Mouse (Mus musculus) hindbrain, embryonic 14.5 days (tissue): ENCODE data around the gene Brd7. TPM values are rescaled to one million over a fixed set of nuclear protein-coding genes. Genes with fewer than 3 reads are reported as not detected.
A peak's percentile ranks its signal among the peaks of the same experiment; 100 is the strongest.

Source experiments
- ATAC-seq: fragments of 200-750 bp; cut with Nextera tagmentation; 2 replicates; pipeline ENCODE4 v1.8.0; 2017; ENCODE audit warnings: moderate number of reproducible peaks, mild to moderate bottlenecking, moderate TSS enrichment, moderate library complexity; ENCODE audit not compliant: low FRiP score
- DNase-seq: peaks from one replicate; pipeline ENCODE4 v3.0.0-alpha.2; 2015; ENCODE audit warnings: low spot score
- H3K27ac ChIP-seq: fragments of 300-500 bp; sonication (generic); 2 replicates; pipeline ENCODE4 v1.5.1; 2014; ENCODE audit warnings: mild to moderate bottlenecking, moderate library complexity
- H3K27me3 ChIP-seq: fragments of 300-500 bp; sonication (generic); 2 replicates; pipeline ENCODE4 v1.6.1; 2014; ENCODE audit warnings: mild to moderate bottlenecking, low read length, mixed read lengths; ENCODE audit not compliant: control insufficient read depth, insufficient read depth
- H3K36me3 ChIP-seq: fragments of 300-500 bp; sonication (generic); replicated peaks from 2 replicates; pipeline ENCODE4 v1.6.1; 2014; ENCODE audit not compliant: control insufficient read depth, insufficient read depth
- H3K4me1 ChIP-seq: fragments of 300-500 bp; sonication (generic); replicated peaks from 2 replicates; pipeline ENCODE4 v1.6.1; 2014; ENCODE audit warnings: antibody characterized with exemption, low read length, mixed read lengths; ENCODE audit not compliant: control insufficient read depth, insufficient read depth
- H3K4me2 ChIP-seq: fragments of 300-500 bp; sonication (generic); replicated peaks from 2 replicates; pipeline ENCODE4 v1.6.1; 2014; ENCODE audit warnings: mild to moderate bottlenecking, moderate library complexity
- H3K4me3 ChIP-seq: fragments of 300-500 bp; sonication (generic); replicated peaks from 2 replicates; pipeline ENCODE4 v1.5.1; 2014; ENCODE audit warnings: mild to moderate bottlenecking, low read length
- H3K9ac ChIP-seq: fragments of 300-500 bp; sonication (generic); 2 replicates; pipeline ENCODE4 v1.6.1; 2014
- H3K9me3 ChIP-seq: fragments of 300-500 bp; sonication (generic); 2 replicates; pipeline ENCODE4 v1.6.1; 2016; ENCODE audit warnings: low read length; ENCODE audit not compliant: control insufficient read depth
- WGBS: fragments of 180-500 bp; shearing (Covaris S2); extraction: QIAGEN DNeasy Blood & Tissue Kit; methylation state at CpG from one replicate; pipeline ENCODE4 v1.1.7; 2014; 5-methylcytosine and 5-hydroxymethylcytosine counted together
- polyA plus RNA-seq: library from polyadenylated mRNA; unstranded; fragments of >200 nt; fragmentation: Nextera tagmentation; extraction: Ambion mirVana; gene quantifications from 2 replicates; pipeline ENCODE4 v1.2.1, GENCODE M21; 2014

Brd7 gene
- polyA plus RNA-seq, 1 experiment from 2014 or later = 63.9 TPM

- Histone ChIP-seq H3K36me3 (no peaks in the 10 kb centered on the region), H3K27me3 (no peaks in the 10 kb centered on the region), H3K4me3 (no peak overlapping the region), H3K4me2 (no peak overlapping the region), H3K9ac (no peak overlapping the region), H3K4me1 (no peaks in the 10 kb centered on the region), H3K9me3 (no peaks in the 10 kb centered on the region), H3K27ac (no peak overlapping the region)
- no peak for ATAC-seq
- DNase-seq = no peak
- WGBS = 90% methylated on average over 4 of the region's 4 CpGs
Observed at GRCm38 (mm10) chr8:88307736-88308135, 54.3 kb downstream of the Brd7 start.

GRCm38 (mm10) chr8:88306511-88306910 is 55.5 kb downstream of the Brd7 start:
- H3K4me2 ChIP-seq = no peak overlapping the region
- no peaks in the 10 kb centered on the region for H3K9me3 ChIP-seq
- DNase-seq (no peak), ATAC-seq (no peak)
- no peaks in the 10 kb centered on the region for H3K36me3 ChIP-seq
- no peak overlapping the region for H3K27ac ChIP-seq
- 64% methylated on average over 14 of the region's 14 CpGs for WGBS
- no peaks in the 10 kb centered on the region for H3K27me3 ChIP-seq
- no peak overlapping the region for H3K9ac ChIP-seq
- no peak overlapping the region for H3K4me3 ChIP-seq
- H3K4me1 ChIP-seq = peaks cover 6% of the 10 kb centered on the region; the same call in 1 of the 2 replicates

- H3K4me2 ChIP-seq = no peak overlapping the region
- H3K4me3 ChIP-seq = no peak overlapping the region
- no peaks in the 10 kb centered on the region for H3K27me3 ChIP-seq
- no peaks in the 10 kb centered on the region for H3K9me3 ChIP-seq
- no peaks in the 10 kb centered on the region for H3K36me3 ChIP-seq
- 91% methylated on average over 4 of the region's 4 CpGs for WGBS
- ATAC-seq = no peak
- no peak overlapping the region for H3K27ac ChIP-seq
- no peak for DNase-seq
- H3K4me1 ChIP-seq = peaks cover 6% of the 10 kb centered on the region; the same call in 1 of the 2 replicates
- H3K9ac ChIP-seq = no peak overlapping the region
Observed at GRCm38 (mm10) chr8:88305814-88306213, 56.2 kb downstream of the Brd7 start.

- DNase-seq (no peak), ATAC-seq (peak; percentile 57; the same call in 1 of the 2 replicates)
- Histone ChIP-seq H3K9ac (no peak overlapping the region), H3K36me3 (no peaks in the 10 kb centered on the region), H3K4me1 (peaks cover 6% of the 10 kb centered on the region; the same call in 1 of the 2 replicates), H3K4me2 (no peak overlapping the region), H3K4me3 (no peak overlapping the region), H3K27ac (no peak overlapping the region), H3K9me3 (no peaks in the 10 kb centered on the region), H3K27me3 (no peaks in the 10 kb centered on the region)
- 46% methylated on average over 15 of the region's 15 CpGs for WGBS
Observed at GRCm38 (mm10) chr8:88301589-88302437, 60.2 kb downstream of the Brd7 start.

GRCm38 (mm10) chr8:88299907-88300603 is 61.9 kb downstream of the Brd7 start:
- no peak overlapping the region for H3K27ac ChIP-seq
- H3K9ac ChIP-seq = no peak overlapping the region
- H3K9me3 ChIP-seq = no peaks in the 10 kb centered on the region
- no peaks in the 10 kb centered on the region for H3K27me3 ChIP-seq
- H3K36me3 ChIP-seq = no peaks in the 10 kb centered on the region
- ATAC-seq (no peak), DNase-seq (no peak)
- H3K4me2 ChIP-seq = no peak overlapping the region
- no peak overlapping the region for H3K4me3 ChIP-seq
- 81% methylated on average over 10 of the region's 10 CpGs for WGBS
- peaks cover 6% of the 10 kb centered on the region; the same call in 1 of the 2 replicates for H3K4me1 ChIP-seq

GRCm38 (mm10) chr8:88298733-88299103 is 63.3 kb downstream of the Brd7 start:
- H3K27me3 ChIP-seq = no peaks in the 10 kb centered on the region
- H3K4me2 ChIP-seq = no peak overlapping the region
- no peaks in the 10 kb centered on the region for H3K36me3 ChIP-seq
- 88% methylated on average over 10 of the region's 10 CpGs for WGBS
- ATAC-seq = no peak
- H3K9me3 ChIP-seq = no peaks in the 10 kb centered on the region
- no peak overlapping the region for H3K27ac ChIP-seq
- H3K4me3 ChIP-seq = no peak overlapping the region
- DNase-seq = no peak
- peaks cover 6% of the 10 kb centered on the region; the same call in 1 of the 2 replicates for H3K4me1 ChIP-seq
- H3K9ac ChIP-seq = no peak overlapping the region

GRCm38 (mm10) chr8:88297976-88298732 is 63.8 kb downstream of the Brd7 start:
- no peak for ATAC-seq
- H3K36me3 ChIP-seq = no peaks in the 10 kb centered on the region

GRCm38 (mm10) chr8:88294977-88295376 is 67.0 kb downstream of the Brd7 start:
- H3K36me3 ChIP-seq = no peaks in the 10 kb centered on the region
- H3K9me3 ChIP-seq = no peaks in the 10 kb centered on the region
- H3K4me1 ChIP-seq = no peaks in the 10 kb centered on the region
- ATAC-seq (no peak), DNase-seq (no peak)
- WGBS = 95% methylated on average over 2 of the region's 2 CpGs
- no peak overlapping the region for H3K9ac ChIP-seq
- H3K27me3 ChIP-seq = no peaks in the 10 kb centered on the region
- H3K27ac ChIP-seq = no peak overlapping the region
- no peak overlapping the region for H3K4me3 ChIP-seq
- H3K4me2 ChIP-seq = no peak overlapping the region

More at GRCm38 (mm10) chr8:88297976-88298732, 63.8 kb downstream of the Brd7 start:
- 66% methylated on average over 12 of the region's 12 CpGs for WGBS
- H3K9ac ChIP-seq = no peak overlapping the region
- H3K4me3 ChIP-seq = no peak overlapping the region
- peaks cover 6% of the 10 kb centered on the region; the same call in 1 of the 2 replicates for H3K4me1 ChIP-seq
- no peaks in the 10 kb centered on the region for H3K27me3 ChIP-seq
- no peak overlapping the region for H3K4me2 ChIP-seq
- H3K9me3 ChIP-seq = no peaks in the 10 kb centered on the region
- H3K27ac ChIP-seq = no peak overlapping the region
- no peak for DNase-seq
